Mouse (Mus musculus) spleen, adult 18-20 months (tissue): Measurements from ENCODE around the gene Itih3.

Experiments used
- DNase-seq, 2 experiments: peaks; one replicate each; pipeline ENCODE4 v3.0.0; 2022; ENCODE audit warnings: mixed read lengths in 2 of 2

Itih3 gene

DNA sequence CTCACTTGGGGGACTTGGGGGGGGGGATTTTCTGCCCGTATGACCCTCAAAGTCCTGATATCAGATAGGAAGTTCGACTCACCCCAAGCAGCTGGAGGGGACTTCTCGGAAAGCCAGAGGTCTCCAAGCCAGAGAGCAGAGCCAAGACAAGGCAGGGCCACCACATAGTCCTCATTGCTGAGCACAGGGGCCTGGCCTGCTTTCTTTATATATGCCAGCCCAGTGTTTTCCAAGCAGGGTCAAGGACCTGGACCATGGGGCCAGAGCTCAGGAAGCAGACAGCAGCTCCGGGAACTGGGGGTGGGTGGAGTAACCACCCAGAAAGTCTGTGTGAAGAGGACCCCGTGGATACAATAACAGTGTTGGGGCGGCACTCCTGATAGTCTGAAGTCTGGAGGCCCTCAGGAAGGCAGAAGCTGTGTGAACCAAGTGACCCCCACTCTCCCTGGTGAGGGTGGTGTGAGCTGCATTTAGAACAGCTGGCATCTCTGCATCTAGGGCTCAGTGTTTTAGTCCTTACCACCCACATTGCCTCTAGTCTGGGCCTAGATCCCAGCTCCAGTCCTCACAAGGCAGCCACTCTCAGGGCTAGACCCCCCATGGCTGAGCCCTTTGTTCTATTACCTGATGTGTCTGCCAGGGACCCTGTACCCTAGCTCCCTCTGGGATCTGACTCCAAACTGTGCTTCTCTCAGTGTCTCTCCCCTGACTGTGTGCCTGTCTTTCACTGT lies at the start of gene Itih3:
Itih3 (minus strand) TSS at position 386 of the 731 bp plus-strand sequence.
- no peak for DNase-seq

- no peak for DNase-seq
These were observed 36.8 kb upstream of the Itih3 start for GRCm38 (mm10) chr14:30960366-30960765.

GRCm38 (mm10) chr14:30959031-30959430 lies 35.5 kb upstream of the Itih3 start:
- DNase-seq = no peak

DNA sequence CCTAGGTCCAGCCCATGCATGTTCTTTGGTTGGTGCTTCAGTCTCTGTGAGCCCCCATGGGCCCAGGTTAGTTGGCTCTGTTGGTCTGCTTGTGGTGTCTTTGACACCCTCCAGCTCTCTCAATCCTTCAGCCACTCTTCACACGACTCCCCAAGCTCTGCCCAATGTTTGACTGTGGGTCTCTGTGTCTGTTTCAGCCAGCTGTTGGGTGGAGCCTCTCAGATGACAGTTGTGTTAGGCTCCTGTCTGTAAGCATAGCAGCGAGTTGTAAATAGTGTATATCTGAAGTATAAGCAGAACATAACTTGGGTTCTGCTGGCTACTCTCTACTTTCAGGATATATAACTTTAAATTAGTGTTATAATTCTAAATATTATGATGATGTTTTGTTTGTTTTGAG lies 35.0 kb upstream of the Itih3 start:
- DNase-seq = no peak

- peak; percentile 88 to 93 for DNase-seq
These were observed 27.7 kb upstream of the Itih3 start, which contains the start of gene Nek4 for GRCm38 (mm10) chr14:30951154-30951825. Gene Nek4 (plus strand): TSS chr14:30951377.

- DNase-seq = no peak
These were observed 26.4 kb upstream of the Itih3 start for GRCm38 (mm10) chr14:30949986-30950385.

DNA sequence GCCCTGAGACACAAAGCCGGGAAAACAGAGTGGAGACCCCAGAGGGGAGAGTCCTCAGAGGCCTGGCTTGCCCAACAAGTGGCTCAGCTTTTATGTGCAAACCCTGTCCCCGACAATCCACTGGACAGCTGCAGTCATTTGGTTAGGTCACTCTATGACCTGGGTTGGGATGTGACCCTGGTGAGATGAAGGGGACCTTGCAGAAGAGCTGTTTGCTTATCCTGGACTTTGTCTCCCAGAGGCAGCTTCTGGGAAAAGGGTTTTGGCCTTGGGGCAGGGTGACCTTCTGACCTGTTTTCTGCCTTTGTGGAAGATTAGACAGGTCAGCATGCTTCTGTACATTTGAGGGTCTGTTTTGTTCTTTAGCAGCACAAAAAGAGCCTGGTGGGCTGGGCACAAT lies 21.2 kb upstream of the Itih3 start:
- DNase-seq = no peak

DNA sequence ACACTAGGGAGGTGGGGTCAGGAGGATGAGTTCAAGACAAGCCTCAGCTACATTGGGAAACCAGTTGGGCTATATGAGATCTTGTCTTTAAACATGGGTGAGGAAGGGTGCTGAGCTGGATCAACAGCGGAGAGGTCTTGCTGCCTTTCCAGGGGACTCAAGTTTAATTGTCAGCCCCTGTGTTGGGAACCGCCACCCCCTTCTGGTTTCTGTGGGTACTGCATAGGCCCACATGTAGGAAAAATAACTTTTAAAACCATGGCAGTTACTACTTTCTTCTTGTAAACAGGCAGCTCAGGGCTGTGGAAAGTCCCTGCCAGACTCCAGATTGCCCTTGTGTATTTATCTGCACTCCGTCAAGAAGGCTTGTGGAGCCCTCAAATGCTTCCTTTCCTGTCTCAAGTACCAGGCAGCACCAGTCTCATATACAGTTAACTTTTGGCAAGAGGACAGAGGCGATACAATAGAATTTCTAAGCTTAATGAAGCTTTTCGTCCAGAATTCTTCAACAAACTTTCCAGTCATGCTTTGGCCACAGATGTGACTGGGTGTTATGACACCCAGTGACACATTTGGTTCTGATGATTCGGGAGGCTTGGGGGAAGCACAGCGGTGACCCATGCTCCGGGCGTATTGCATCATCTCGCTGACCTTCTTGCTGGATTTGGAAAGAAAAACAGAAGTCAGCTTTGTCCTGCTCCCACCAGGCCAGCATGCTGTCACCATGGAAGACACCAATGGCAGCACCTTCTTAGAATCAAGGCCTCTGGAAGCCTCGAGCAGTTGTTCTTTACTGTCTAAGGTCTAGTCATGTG lies 20.5 kb upstream of the Itih3 start:
- DNase-seq = peak in 1 of 2 experiments; percentile 59

GRCm38 (mm10) chr14:30943038-30943437 lies 19.5 kb upstream of the Itih3 start, which contains the start of gene Itih1:
Gene Itih1 (minus strand): TSS chr14:30943289.
- DNase-seq = no peak

GRCm38 (mm10) chr14:30942254-30942653 lies 18.7 kb upstream of the Itih3 start:
- DNase-seq = no peak

- DNase-seq = no peak
These were observed 9.8 kb upstream of the Itih3 start for GRCm38 (mm10) chr14:30933351-30933750.

DNA sequence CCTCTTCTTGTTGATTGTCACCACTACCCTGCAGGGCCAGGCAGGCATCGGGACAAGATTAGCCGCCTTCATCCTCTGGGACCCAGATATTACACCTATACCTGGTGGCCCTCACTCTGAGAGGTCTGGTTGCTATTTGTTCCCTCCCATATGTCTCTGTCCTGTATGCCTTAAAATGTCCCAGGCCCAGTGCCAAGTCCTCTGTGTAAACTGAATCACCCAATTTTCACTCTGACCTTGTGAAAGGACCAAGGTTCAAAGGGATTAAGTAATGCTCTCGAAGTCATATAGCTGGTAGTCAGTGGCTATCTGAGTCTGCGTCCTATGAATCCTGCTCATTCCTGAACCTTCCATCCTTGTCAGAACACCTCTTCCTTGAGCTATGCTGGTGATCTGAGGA lies 6.8 kb upstream of the Itih3 start:
- DNase-seq = no peak

DNA sequence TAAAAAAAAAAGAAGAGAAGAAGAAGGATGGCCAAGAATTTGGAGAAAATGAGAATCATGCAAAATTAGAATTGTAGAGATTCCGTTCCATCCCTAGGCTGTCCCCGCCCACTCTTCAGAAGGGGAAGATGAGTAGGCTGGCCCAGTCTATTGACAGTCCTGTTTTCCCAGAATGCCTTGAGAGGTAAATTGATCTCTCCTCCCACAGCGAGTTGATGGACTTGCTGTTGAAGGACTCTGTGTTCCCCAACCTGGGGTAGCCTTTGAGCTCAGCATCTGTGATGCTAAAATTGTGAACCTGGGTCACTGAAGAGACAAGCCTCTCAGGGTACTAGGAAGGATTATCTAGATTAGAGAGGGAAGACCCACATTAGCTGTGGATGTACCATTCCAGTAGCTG lies 1.9 kb upstream of the Itih3 start:
- DNase-seq = no peak

DNA sequence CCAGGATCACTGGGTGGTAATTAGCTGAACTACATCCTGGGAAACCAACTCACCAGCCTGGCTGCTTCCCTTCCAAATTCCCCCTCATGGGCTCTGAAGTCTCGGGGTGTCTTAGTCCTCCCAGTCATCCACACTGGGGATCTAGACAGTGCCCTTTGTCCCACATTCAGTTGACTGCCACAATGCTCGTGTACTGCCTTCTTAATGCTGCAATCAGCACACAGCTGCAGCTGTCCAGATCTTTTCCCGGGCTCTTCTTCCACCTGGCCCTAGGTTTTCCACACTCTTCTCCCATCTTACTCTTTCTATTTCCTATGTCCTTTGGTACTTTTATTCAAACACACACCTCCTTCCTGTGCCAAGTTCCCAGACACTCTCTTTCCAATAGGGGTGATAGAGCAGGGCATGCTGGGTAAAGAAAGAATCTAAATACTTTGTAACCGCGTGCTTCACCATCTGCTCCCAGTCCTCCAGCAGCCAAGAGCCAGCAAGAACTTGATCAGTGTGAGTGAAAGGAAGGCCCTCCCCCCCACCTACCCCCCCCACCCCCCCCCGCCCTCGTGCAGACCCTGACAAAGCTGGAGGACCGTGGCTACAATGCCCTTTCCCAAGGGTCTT lies 1.4 kb downstream of the Itih3 start:
- no peak for DNase-seq

GRCm38 (mm10) chr14:30916516-30916915 lies 7.0 kb downstream of the Itih3 start:
- DNase-seq = no peak

DNA sequence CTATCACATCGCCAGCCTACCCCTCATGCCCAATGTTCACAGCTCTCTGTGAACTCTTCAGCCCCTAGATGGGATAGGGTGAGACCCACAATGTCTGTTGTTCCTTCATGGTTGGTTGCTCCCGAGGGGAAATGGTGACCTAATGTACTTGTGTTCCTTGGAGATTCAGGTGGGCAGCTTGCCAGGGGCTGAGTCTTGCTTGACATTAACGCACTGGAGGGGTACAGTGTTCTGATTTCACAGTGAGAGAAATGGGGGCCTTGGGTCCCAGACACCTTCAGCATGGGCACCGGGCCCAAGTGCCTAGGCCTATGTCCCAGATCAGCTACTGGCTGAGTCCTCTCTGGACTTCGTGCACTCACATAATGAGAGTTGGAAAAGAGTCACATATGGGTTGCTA lies 10.2 kb downstream of the Itih3 start:
- DNase-seq = no peak

DNA sequence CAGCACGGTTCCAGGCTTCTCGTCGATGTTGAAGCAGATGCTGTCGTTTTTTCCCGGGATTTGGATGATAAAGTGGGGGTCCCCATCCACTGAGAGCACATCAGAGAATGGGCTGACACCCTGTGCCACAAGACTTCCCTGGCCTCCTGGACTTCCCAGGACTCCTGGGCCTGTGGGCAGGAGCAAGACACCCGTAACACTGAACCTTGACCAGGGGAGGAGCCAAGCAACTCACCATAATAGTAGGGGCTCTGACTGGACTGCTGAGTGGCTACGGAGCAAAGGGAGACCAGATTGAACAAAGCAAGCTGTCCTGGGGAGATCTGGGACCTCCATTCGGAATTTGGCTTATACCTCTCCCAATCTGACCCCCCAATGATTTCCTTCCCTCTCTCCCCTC lies 10.9 kb downstream of the Itih3 start:
- DNase-seq = no peak

GRCm38 (mm10) chr14:30911141-30911540 lies 12.4 kb downstream of the Itih3 start:
- DNase-seq = no peak

DNA sequence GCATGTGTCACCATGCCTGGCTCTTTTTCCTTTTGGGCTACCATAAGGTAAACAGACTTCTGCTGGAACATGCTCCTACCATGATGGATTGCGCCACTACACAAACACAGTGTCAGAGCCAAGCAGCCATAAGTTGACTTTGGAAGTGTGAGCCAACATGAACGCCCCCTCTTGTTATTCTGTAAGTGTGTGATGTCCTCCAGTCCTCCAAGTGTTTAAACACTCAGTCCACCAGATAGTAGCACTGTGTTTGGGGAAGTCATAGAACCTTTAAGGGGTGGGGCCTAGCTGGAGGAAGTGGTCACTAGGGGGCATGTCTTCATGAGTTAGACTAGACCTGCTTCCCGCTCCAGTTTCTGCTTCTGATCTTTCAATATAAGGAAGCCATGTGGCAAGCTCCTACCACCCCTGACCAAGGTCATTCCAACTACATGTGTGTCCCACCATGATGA lies 15.7 kb downstream of the Itih3 start:
- DNase-seq = peak in 1 of 2 experiments; percentile 8

- no peak for DNase-seq
These were observed 17.6 kb downstream of the Itih3 start for GRCm38 (mm10) chr14:30906001-30906400.

DNA sequence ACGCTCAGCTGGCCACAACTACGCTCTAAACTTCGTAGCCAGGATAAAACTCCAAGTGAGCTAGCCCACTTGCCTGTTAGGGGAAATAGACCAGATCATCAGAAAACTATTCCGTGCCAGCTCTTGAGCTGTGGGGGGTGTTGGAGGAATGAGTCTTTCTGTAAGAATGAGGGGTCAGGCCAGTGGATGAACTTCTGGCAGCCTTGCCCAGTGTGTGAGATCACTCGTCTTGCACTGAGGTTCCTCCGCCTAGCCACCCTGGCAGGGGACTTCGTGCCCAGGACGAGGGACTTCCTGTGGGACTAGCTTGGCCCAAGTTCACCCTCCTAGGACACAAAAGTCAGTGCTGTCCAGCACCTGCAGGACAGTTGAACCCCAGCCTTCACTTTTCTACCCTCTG lies 19.3 kb downstream of the Itih3 start:
- no peak for DNase-seq

- no peak for DNase-seq
These were observed 20.5 kb downstream of the Itih3 start for GRCm38 (mm10) chr14:30903036-30903435.

DNA sequence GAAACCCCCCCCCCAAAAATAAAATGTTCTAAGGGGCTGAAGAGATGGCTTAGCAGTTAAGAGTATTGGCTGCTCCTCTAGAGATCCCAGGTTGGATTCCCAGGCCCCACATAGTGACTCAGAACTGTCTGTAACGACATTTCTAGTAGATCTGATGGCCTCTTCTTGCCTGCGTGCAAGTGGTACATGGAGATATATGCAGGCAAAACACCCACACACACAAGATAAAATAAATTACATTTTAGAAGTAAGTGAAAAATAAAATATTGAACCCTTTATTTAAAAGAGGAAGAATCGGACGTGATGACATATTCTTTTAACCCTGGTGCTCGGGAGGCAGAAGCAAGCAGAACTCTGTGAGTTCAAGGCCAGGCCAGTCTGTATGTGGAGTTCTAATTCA lies 20.9 kb downstream of the Itih3 start:
- no peak for DNase-seq
